Mouse (Mus musculus) adrenal gland (tissue): ENCODE measurements at regions not wholly inside any gene's neighbourhood (a gene's known extent, or its start where the extent isn't known, plus 50 kb on each side); places are given as distances from the start of the nearest gene placed in this dataset.

Experiments
- intact Hi-C: fragments of 180-260 bp; cut with DNase I; formaldehyde crosslinking; loops from one replicate; pipeline ENCODE4 v1.15.1; 2025

DNA sequence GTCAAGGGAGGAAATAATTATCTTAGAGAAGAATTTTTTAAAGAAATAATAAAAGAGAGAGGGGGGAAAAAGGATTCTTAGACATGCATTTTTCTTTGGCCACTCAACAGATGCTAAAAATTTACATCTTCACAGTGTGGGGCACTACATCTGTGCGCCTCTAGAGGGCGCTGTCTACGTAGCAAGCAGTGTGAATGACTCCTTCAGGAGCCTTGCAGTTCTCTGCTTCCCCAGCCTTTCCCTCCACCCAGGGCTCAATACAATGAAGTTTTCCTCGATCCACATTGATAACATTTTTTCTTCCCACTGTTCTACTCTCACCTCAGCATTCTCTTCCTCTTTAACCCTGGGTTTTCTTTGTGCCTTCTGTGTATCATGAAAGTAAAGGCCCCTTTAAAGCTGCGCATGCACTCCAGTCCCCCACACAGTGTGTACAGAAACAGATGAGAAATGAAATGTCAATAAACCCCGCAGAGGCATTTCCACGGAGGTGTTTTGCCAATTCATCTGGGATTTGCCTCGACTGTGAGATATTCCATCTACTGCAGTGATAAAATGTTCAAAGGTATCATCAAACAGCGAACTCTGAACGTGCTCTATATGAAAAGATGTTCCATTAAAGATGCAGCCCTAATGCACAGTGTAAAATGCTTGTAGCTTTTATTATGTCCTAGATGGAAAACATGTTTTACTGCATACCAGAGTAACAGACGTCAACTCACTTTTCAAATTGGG, 181.2 kb downstream of the Rdh14 start:
- intact Hi-C loops = no loop called here

DNA sequence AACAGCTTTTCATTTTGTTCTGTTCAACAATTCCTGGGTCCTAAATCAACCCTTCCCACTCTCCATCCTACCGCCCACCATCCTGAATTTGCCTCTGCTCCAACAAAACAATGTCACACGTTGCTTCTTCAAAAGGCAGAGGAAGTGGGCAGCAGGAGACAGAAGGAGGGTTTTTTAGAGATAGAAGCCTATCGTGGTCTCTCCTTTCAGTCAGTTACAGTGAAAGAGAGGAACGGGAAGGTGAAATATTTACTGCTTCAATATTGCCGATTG, 181.7 kb downstream of the Rdh14 start:
- intact Hi-C loops = no loop called here

DNA sequence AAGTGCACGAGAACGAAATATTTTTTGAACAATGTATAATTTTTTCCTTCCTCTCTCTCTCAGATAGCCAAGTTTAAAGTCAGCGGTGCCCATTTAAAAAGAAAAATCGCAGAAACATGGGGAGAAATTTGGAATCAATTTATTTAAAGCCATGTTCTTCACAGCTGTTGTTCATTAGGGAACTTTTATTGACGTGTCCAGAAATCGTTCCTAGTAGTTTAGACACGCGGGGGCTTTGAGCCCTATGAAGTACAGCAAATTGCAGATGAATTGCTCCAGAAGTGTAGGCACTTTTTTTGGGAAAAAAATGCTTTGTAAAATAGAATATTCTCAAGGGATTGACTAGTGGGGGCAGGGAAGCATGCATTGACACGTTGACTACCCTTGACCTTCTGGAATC, 182.8 kb downstream of the Rdh14 start:
- intact Hi-C loops = no loop called here

DNA sequence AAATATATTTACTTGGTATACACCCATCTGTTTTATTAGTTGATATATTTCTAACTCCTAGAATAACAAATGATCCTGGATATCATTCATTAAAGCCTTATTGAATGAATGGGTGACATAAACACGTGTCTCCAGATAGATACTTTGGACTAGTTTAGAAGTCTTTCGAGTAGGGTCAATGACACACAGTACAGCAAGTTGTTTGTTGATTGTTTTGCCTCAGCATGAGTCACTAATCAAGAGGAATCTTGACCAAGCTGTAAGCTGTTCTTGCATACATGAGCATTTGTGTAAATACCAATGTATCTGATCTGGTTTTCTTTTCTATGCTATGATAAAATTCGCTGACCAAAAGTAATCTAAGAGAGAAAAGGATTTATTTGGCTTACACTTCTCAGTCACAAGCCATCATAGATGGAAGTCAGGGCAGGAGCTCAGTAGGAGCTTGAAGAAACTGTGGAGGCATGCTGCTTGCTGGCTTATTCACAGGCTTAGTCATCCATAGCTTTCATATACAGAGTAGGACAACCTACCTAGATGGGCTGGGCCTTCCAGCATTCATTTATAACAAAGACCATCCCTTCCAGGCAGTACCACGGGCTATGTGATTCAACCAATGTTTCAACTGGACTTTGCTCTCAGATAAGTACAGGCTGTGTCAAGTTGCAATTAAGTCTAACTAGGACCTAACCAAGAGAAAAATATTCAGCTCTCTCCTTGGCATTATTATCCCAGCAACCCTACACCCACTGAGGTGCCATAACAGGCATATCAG, 192.5 kb downstream of the Rdh14 start:
- intact Hi-C loops = loop anchor here (5.0 kb wide), 1 partner anchor 1011 kb away; the partner anchor contains the start of gene Osr1

DNA sequence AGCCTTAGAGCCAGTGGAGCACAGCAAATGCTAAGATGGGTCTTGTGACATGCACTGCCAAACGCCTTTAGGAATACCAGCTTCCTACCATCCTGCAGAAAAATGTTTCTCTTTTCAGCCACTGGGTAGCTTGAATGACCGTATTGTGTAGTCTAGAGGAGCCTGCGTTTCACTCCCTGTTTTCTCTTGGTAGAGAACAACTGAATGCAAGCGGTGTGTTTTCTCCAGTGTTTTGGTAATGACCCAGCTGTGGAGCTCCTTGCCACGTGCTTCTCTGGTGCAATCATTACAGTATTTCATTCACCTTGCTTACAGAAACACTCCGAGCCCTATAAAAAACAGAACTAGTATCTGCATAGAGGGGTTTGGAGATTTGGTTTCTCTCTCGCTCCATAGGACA, 193.5 kb downstream of the Rdh14 start:
- intact Hi-C loops = loop anchor here (5.0 kb wide), 1 partner anchor 1012 kb away; the partner anchor contains the start of gene Osr1

DNA sequence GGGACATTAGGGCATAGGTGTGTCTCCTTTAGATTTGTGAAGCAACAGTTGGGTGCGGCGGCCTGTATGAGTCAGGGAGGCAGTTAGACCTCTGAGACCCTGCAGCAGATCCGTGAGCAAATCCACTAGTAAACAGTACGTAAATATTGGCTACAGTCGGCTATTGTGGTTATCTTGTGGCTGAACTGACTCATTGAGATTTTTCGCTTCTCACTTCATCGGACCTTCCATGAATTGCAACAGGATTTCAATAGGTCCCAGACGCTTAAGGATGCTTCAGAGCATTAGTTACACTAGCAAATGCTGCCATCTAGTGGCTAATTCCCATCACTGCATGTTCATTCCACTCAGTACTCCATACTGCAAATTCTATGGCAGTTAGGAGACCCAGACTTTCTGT, 199.0 kb downstream of the Rdh14 start:
- intact Hi-C loops = loop anchor here (2.0 kb wide), 1 partner anchor 1537 kb away; no protein-coding TSS in a partner anchor

DNA sequence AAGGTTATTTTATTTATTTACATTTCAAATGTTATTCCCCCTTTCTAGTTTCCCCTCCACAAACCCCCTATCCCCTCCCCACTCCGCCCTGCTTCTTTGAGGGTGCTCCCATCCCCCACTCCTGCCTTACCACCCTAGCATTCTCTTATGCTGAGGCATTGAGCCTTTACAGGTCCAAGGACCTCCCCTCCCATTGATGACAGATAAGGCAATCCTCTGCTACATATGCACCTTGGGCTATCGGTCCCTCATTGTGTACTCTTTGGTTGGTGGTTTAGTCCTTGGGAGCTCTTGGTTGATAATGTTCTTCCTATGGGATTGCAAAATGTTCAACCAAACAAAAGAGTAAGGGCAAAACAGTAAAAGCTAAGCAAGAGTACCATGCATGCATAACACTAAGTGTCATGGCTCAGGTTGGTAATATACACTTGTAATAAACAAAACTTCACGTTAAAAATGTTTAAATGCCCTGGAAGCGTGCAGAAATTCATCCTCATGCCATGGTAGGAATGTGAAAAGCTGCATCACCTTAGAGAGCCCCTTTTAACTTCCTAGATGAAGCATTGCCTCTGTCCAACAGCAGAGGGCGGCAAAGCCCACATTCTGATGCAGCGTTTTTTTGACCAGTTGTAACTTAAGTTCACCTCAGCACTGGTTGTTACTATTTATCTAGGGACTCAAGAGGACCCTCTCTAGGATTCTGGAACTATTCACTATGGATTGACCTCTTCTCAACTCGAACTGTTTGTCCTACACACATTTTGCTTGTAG, 207.6 kb downstream of the Rdh14 start:
- intact Hi-C loops = loop anchor here (5.0 kb wide), 1 partner anchor 579 kb away; no protein-coding TSS in a partner anchor

DNA sequence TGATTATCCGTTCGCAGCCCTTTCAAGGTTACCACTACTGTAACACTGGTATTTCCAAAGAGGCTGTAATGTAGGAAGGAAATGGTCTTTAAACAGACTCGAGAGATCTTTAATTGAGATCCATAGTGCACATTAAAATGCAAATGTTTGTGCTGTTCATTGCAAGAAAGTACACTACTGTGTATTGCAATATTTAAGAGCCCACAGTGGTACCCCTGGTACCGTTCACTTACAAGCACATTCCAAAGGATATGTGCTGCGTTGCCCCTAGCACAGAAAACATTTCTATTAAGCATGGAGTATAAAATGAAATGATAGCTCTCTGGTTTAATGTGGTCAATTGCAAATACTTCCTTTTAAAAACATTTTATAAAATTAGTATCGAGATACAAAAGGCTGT, 209.5 kb downstream of the Rdh14 start:
- intact Hi-C loops = no loop called here

DNA sequence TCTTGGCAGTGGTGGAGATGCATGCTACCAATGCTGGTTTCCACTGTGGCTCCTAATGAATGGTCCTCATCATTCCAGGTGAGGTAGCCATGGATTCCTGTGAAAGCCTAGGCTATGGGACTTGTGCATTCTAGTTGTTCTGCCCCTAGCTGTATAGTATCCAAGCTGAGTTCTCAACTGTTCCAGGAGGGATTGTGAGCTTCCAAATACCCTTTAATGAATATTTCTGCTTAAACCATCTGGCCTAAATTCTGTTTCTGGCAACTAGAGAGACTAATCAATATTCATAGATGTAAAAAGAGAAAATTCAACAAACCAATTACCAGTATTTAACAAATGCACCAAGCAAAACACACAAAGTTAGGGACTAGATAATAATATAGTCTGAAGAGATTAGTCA, 227.7 kb downstream of the Rdh14 start:
- intact Hi-C loops = no loop called here

DNA sequence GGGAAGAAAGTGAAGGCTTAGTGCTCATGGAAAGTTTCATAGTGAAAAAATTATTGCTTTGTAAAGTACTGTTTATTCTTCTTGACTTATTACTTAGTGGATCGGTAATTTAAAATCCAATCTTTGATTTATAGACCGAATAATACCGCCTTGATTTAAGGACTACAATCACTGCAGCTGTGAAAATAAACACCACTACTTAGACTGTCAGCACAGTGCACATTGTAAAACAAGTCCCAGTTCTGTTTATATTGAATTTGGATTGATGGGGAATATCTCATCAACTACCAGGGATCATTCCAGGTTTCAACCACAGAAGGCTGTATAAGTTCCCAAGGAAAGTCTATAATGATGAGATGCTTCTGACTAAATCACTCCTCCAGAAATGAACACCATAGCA, 230.0 kb downstream of the Rdh14 start:
- intact Hi-C loops = no loop called here

DNA sequence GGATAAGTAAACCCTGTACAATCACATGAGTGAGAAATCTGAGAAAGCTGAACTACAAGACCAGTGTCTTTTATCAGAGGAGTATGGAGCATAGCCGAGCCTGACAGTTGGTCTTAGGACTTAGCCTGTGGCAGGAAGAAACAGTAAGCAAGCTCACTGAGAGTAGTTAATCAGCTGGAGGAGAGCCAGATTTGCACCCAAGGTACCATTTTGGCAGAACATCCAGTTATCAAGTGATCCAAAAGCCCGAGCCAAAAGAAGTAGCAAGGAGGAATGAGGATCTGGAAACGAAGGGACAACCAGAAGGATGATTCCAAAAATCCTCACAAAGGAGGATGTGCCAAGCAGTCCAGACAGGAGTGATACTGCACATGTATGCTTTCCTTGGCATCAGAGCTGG, 248.0 kb downstream of the Rdh14 start:
- intact Hi-C loops = no loop called here

DNA sequence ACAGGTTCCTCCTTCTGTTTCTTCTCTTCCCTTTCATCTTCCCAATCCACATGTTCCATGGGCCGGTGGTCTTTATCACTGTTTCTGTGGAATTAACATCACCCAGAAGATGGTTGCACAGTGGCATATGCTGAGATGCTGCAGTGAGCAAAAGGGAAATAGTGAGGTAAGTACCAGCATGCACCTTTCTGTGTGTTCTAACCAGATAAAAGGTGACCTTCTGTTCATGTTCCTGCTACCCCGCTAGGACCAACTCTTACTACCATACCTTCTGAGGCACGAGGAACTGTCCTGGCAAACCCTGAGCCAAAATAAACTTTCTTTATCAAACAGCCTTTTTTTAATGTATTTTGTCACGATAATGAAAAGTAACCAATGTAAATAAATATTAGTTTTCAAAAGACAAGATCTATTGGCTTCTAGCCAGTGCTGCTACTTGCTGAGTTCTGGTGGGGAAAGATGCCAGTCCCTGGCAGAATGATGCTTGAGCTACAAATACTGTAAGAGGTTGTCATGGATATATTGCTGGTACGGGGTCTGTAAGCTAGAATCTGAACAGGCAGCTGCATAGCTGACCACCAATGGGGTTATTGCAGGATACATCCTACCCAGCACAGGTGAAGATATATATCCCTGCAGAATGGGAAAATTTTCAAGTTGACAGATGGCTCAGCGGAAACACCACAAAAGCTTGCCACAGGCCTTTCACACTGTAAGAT, 264.1 kb downstream of the Rdh14 start:
- intact Hi-C loops = no loop called here

DNA sequence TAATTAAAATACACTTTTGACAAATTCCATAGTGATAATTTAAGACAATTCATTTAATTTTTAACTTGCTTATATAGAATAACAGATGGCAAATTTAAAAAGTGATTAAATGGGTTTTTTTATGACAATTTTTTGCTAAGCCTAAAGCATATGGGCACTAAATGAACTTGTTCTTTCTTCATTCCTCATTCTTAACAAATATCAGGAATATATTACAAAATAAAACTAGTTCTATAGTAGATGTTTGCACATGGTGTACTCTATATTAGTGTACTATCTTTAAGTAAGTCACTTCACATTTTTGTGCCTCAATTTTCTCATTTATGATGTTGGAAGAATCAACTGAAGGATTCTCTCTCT, 264.6 kb downstream of the Rdh14 start:
- intact Hi-C loops = no loop called here

DNA sequence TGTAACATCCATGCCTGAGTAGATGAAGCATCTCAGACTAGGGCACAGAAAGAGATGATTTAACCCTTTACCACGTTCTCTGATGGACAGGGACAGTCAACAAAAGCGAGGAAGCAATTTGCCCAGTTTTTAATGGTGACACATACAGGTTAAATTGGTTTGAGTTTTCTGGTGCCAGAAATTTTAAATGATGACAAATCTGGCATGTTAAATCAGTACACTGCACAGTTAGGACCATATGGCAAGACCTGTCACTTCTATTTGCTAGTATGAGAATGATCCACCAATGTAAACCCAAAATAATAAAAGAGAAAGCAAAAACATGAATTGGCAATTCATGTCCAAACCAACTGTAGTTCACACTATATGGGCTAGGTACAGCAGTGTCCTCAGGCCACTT, 268.3 kb downstream of the Rdh14 start:
- intact Hi-C loops = no loop called here

DNA sequence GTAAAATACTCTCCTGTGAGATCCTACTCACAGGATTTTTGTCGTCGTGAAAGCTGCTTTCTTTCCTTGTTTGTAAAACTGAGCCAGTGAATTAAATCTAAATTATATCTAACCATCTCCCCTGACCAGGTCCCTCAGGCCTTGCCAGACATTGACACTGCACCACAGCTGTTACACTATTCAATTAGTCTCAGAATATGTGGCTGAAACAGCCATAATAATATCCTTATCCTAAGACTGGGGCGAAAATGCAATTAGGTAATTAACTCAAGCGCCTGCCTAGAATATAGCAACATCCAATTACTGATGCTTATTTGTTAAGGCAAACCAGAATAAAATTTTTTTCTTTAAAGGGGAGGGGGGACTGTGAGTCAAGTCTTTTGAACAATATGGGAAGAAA, 296.2 kb downstream of the Rdh14 start:
- intact Hi-C loops = no loop called here
